ENCODE assay signal across 17 mouse cellular contexts in the genomic region with DNA sequence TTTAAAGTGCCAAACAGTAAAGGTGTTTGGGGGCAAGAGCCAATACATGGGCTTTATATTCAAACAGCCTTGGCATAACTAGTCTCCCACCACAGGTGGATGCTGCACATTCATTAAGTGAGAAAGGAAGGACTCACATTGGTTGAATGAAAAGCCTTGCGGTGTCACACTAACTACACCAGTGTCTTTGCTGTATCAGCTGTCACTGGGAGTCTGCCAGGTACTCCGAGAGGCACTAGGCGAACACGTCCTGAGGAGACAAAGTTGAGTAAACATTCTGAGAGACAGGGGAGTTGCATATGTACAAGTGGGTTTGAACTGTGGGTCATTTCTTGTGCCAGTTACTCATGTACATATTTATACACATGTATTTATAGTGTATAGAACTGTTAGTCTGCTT. TPM values are rescaled to one million over a fixed set of nuclear protein-coding genes. Genes with fewer than 3 reads are reported as not detected.
DNase-seq lines count a peak whose midpoint lies in the region; ATAC-seq lines count a peak whose summit lies in the region.
"Had no signal": no experiment of that assay in that cellular context is flagged by ENCODE, and none has a peak within 500 bp of the region (broad histone marks: within the 10 kb centered on the region; RNA-seq: fewer than 3 reads in every experiment).

No protein-coding gene starts in this region.

- no peaks in the 10 kb centered on the region for H3K9me3 ChIP-seq in heart, embryonic 12.5 days (replicated peaks)
- H3K9me3 ChIP-seq in heart, embryonic 11.5 days (replicated peaks; ENCODE audit: control insufficient read depth, low read length) = no peaks in the 10 kb centered on the region
- H3K9me3 ChIP-seq: embryonic facial prominence, embryonic 13.5 days; forebrain, embryonic 12.5 days; hindbrain, embryonic 15.5 days had no signal

- ATAC-seq in heart, embryonic 12.5 days (ENCODE audit: insufficient number of reproducible peaks, low FRiP score) = no peak
- ATAC-seq in heart, embryonic 11.5 days (replicated peaks; ENCODE audit: insufficient number of reproducible peaks, low FRiP score, low TSS enrichment) = no peak
- no peak for ATAC-seq in megakaryocyte, adult 5-6 weeks (ENCODE audit: poor library complexity, severe bottlenecking)
- ATAC-seq: forebrain, embryonic 16.5 days; intestine, embryonic 16.5 days had no signal

- no peaks in the 10 kb centered on the region for H3K27me3 ChIP-seq in heart, embryonic 12.5 days (replicated peaks)
- H3K27me3 ChIP-seq in heart, embryonic 11.5 days (ENCODE audit: control insufficient read depth, insufficient read depth, low read length) = no peaks in the 10 kb centered on the region
- H3K27me3 ChIP-seq: embryonic facial prominence, embryonic 13.5 days; forebrain, embryonic 12.5 days; hindbrain, embryonic 15.5 days had no signal

- DNase-seq in heart, adult 11 months = peak; percentile 87
- DNase-seq in heart, postnatal 14 days = peak; percentile 12 to 26
- peak; percentile 26 for DNase-seq in gastrocnemius, postnatal 10 days
- DNase-seq in kidney, postnatal 4 days = no peak
- DNase-seq: adrenal gland, postnatal 14 days; cerebellum, adult 11-12 months; cerebellum, adult 9-10 months; cerebellum, postnatal 25 days; kidney, adult 2 months had no signal

- H3K9ac ChIP-seq in heart, embryonic 12.5 days = no peak overlapping the region
- no peak overlapping the region for H3K9ac ChIP-seq in heart, embryonic 11.5 days (ENCODE audit: low read depth, low read length)
- H3K9ac ChIP-seq: embryonic facial prominence, embryonic 13.5 days; forebrain, embryonic 12.5 days; hindbrain, embryonic 15.5 days had no signal

- H3K4me1 ChIP-seq in heart, embryonic 12.5 days (replicated peaks) = no peaks in the 10 kb centered on the region
- H3K4me1 ChIP-seq in heart, embryonic 11.5 days (ENCODE audit: control insufficient read depth, insufficient read depth, low read length) = no peaks in the 10 kb centered on the region
- H3K4me1 ChIP-seq: embryonic facial prominence, embryonic 13.5 days; forebrain, embryonic 12.5 days; hindbrain, embryonic 15.5 days had no signal

- peaks cover 44% of the 10 kb centered on the region for H3K36me3 ChIP-seq in heart, embryonic 12.5 days
- H3K36me3 ChIP-seq in heart, embryonic 11.5 days (ENCODE audit: control insufficient read depth, insufficient read depth, low read length) = peaks cover 22% of the 10 kb centered on the region

- H3K4me2 ChIP-seq in heart, embryonic 12.5 days = no peak overlapping the region
- H3K4me2 ChIP-seq in heart, embryonic 11.5 days = no peak overlapping the region
- H3K4me2 ChIP-seq: embryonic facial prominence, embryonic 13.5 days; forebrain, embryonic 12.5 days; hindbrain, embryonic 15.5 days had no signal

- intact Hi-C loops in heart, postnatal 14 days (cut with DNase I) = no loop called here

- WGBS in heart, embryonic 12.5 days = 80% methylated on average over 4 of the region's 4 CpGs
- WGBS in heart, embryonic 11.5 days (ENCODE audit: insufficient replicate concordance) = 90% methylated on average over 4 of the region's 4 CpGs

- no peak overlapping the region for H3K4me3 ChIP-seq in heart, embryonic 12.5 days
- H3K4me3 ChIP-seq in heart, embryonic 11.5 days (ENCODE audit: low read depth, low read length) = no peak overlapping the region
- H3K4me3 ChIP-seq: embryonic facial prominence, embryonic 13.5 days; forebrain, embryonic 12.5 days; hindbrain, embryonic 15.5 days had no signal

- no peak overlapping the region for H3K27ac ChIP-seq in heart, embryonic 12.5 days (ENCODE audit: poor library complexity, severe bottlenecking)
- H3K27ac ChIP-seq in heart, embryonic 11.5 days (ENCODE audit: low read depth, low read length) = no peak overlapping the region
- H3K27ac ChIP-seq: embryonic facial prominence, embryonic 13.5 days; forebrain, embryonic 12.5 days; hindbrain, embryonic 15.5 days had no signal

RNA-seq across cellular contexts. Expression of gene Alg6, which starts 8.9 kb away (rescaled TPM):
- 11.2 and 13.1 TPM in 2 replicates for polyA plus RNA-seq in heart, embryonic 12.5 days (2016; fragmentation: Nextera tagmentation; extraction: Ambion mirVana)
- total RNA-seq in heart, postnatal 14 days (2021) = 1 to 10 TPM; 5.6 to 9.3 TPM
- 12.9 and 13.7 TPM in 2 replicates for polyA plus RNA-seq in heart, embryonic 11.5 days (2014; fragmentation: Nextera tagmentation; extraction: Ambion mirVana)
- 10 to 100 TPM; 10.5 to 10.6 TPM for total RNA-seq in gastrocnemius, postnatal 10 days (2021)
- total RNA-seq in megakaryocyte, adult 5-6 weeks (2015) = 13.0 and 17.3 TPM in 2 replicates
- 7.1 and 14.6 TPM in 2 replicates for total RNA-seq in megakaryocyte, adult 5-6 weeks (2017)

Comparison
In these comparisons a context has a peak if more than half of its experiments do, and no peak if none do; other contexts are left out.
1. DNase-seq: peak in heart, adult 11 months (single experiment), heart, postnatal 14 days (2 of 2) and gastrocnemius, postnatal 10 days (single experiment); none in kidney, postnatal 4 days (0 of 2).